Mouse (Mus musculus) CD4-positive naive resting alpha-beta T cell, adult 76 days (primary cell): ENCODE measurements around the gene H2afv. TPM values are rescaled to one million over a fixed set of nuclear protein-coding genes. Genes with fewer than 3 reads are reported as not detected.

Experiments
- total RNA-seq: library from RNA; stranded (reverse); gene quantifications from one replicate; pipeline ENCODE4 v1.2.4, GENCODE M21; 2023

Gene H2afv
- 54.9 TPM for total RNA-seq

DNA sequence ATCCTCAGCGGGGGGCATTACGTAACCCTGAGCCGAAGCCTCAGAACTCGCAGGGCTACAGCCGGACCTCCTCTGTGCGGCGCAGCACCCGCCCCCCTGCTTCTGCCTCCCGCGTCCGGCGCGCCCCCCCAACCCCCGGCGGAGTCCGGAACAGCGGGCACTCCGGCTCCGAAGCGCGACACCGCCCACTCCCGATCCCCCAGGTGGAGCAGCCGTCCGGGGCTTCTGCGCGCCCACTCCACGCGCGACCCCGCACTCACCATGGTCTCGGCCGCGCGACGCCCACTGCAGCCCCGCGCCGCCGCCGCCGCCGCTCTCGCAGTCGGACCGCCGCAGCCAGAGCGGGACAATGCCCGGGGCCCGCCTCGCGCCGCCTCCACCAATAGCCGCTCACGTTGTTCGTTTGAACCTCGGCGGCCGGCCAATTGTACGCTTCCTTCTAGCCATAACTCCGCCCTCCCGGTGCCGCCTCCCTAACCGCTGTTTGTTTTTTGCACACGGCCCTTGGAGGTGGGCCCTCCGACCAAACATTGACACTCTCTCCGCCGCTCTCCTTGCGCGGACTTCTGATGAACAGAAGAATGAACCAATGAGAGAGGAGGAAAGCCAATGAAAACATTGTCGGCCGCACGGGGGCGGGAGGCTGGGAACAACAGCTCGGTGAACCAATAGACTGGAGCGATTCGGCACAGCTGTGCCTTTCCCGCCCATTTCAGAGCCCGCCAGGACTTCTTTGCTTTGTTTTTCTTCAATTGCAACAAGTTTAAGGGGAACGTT lies at the start of gene H2afv:
Gene H2afv (minus strand): TSS at position 367 of the 777 bp plus-strand sequence.

DNA sequence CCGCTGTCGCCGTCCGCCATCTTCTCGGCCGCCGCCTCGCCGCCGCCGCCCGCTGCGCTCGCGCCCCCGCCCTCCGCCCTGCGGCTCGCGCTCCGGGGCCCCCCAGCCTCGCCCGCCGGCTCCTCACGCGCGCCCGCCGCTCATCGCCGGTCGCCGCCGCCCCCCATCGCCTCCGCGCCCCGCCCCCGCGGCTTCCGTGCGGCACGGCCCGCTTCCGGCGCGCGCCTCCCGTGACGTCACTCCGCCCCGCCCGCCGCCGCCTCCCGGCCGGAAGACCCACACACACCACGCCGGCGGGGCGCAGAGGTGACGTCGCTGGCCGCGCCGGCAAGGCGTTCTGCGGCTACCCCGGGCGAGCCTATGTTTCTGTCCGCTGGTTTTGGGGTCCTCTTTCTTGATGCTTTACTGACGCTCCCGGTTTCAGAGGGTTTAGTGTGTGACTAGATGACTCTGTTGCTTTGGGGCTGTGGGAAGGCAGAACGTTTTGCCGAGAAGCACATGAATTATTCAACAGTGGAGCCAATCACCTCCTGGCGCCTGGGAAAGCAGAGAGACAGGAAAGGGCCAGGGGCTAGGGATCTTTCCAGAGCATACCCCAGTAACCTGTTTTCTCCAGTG lies 31.7 kb upstream of the H2afv start, which contains the start of gene Purb:
Gene Purb (minus strand): TSS at position 51 of the 618 bp plus-strand sequence.

DNA sequence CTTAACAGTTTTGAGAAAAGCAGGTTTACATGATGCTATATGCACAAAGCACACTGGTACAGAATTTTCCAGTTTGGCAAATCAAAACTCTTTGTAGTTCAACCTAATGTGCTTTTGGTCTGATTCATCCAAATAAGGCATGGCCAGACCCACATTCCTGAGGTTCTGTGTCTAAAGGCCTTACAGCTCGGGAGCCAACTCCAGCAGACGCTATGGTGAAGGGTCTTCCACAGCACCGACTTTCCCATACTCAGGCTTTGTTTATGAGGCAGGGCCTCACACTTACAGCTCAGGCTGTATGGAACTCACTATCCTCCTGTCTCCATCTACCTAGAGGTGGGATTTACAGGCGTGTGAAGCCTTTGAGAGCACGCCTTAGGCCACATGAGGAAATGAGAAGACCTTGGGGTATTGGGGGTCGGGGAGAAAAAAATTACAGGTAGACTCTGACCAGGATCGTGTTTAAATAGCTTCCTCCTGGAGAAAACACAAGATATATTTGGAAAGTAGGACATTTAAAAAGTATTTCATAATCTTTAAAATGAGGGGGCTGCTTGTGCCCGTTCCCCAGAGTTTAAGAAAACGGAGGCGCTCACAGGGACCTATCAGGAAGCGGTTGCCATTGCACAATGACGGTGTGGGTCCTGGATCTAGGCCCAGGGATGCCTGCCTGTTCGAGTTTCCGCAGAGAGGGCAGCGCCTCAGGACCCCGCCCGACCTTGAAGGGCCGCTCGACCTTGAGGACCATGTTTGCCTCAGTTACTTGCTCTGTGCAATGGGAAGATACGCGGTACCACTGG lies 29.3 kb downstream of the H2afv start, which contains the start of gene Ppia:
Gene Ppia (plus strand): TSS at position 693 of the 800 bp plus-strand sequence.

DNA sequence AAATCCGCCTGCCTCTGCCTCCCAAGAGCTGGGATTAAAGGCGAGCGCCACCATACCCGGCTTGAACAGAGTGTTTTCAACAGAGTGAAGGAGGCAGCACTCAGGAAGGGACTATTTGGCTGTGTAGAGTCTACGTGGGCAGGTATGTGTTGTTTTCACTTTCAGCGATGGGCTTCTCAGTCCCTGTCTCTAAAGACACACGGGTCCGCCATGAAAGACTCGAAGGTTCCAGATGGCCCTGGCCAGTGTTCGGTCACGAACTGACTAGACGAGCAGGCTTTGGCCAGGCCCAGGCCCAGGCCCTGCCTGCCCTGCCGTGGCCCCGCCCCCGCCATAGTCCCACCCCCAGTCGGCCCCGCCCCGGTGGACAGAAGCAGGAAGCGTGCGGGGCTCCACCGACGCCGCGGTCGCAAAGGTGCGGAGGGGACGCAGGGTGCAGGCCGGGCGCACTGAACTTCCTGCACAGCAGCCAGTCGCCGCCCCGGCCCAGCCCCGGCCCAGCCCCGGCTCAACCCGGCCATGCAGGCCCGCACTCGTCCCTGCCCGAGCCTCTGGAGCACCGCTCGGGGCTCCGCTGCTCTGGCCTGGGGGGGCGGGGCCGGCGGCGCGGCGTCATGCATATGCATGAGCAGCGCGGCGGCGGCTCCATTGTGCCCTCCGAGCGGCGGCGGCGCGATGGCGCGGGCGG lies 55.4 kb downstream of the H2afv start, which contains the start of gene Zmiz2:
Gene Zmiz2 (plus strand): TSS at position 349 of the 688 bp plus-strand sequence.

Other genes with a start within 250 kb of the H2afv start
- gene A730071L15Rik, start 244.4 kb downstream of the H2afv start, total RNA-seq = 0.47 TPM
- gene Nudcd3, start 244.0 kb downstream of the H2afv start, total RNA-seq = 52.6 TPM
- 0.32 TPM for gene Npc1l1, start 214.3 kb downstream of the H2afv start, total RNA-seq
- 73.7 TPM for gene Ddx56, start 176.7 kb downstream of the H2afv start, total RNA-seq
- 26.6 TPM for gene Tmed4, start 169.6 kb downstream of the H2afv start, total RNA-seq
- gene Ogdh, start 152.8 kb downstream of the H2afv start, total RNA-seq = 169 TPM
- 103 TPM for gene Zmiz2, start 55.4 kb downstream of the H2afv start, total RNA-seq
- 1,175 TPM for gene Ppia, start 29.0 kb downstream of the H2afv start, total RNA-seq
- gene Purb, start 31.5 kb upstream of the H2afv start, total RNA-seq = 73.8 TPM
- gene Myo1g, start 76.5 kb upstream of the H2afv start, total RNA-seq = 161 TPM
- gene Ccm2, start 102.4 kb upstream of the H2afv start, total RNA-seq = 300 TPM
- gene Nacad, start 161.6 kb upstream of the H2afv start, total RNA-seq = not detected
- gene Tbrg4, start 181.6 kb upstream of the H2afv start, total RNA-seq = 138 TPM
- not detected for gene Wap, start 194.2 kb upstream of the H2afv start, total RNA-seq
- gene Ramp3, start 214.1 kb upstream of the H2afv start, total RNA-seq = 45.9 TPM